Mouse (Mus musculus) forebrain, embryonic 12.5 days (tissue): ENCODE data around the gene Clpsl2. TPM values are rescaled to one million over a fixed set of nuclear protein-coding genes. Genes with fewer than 3 reads are reported as not detected.

ENCODE experiments used
- ATAC-seq: fragments of 200-750 bp; cut with Nextera tagmentation; 2 replicates; pipeline ENCODE4 v1.8.0; 2017; ENCODE audit warnings: moderate TSS enrichment; ENCODE audit not compliant: low FRiP score
- H3K27ac ChIP-seq: fragments of 300-500 bp; sonication (generic); 2 replicates; pipeline ENCODE4 v1.5.1; 2016; ENCODE audit warnings: mild to moderate bottlenecking
- H3K27me3 ChIP-seq: fragments of 300-500 bp; sonication (generic); 2 replicates; pipeline ENCODE4 v1.6.1; 2016; ENCODE audit warnings: mild to moderate bottlenecking
- H3K36me3 ChIP-seq: fragments of 300-500 bp; sonication (generic); replicated peaks from 2 replicates; pipeline ENCODE4 v1.6.1; 2016; ENCODE audit warnings: mild to moderate bottlenecking
- H3K4me1 ChIP-seq: fragments of 300-500 bp; sonication (generic); 2 replicates; pipeline ENCODE4 v1.6.1; 2016
- H3K4me2 ChIP-seq: fragments of 300-500 bp; sonication (generic); 2 replicates; pipeline ENCODE4 v1.6.1; 2016; ENCODE audit warnings: mild to moderate bottlenecking, moderate library complexity
- H3K4me3 ChIP-seq: fragments of 300-500 bp; sonication (generic); replicated peaks from 2 replicates; pipeline ENCODE4 v1.5.1; 2016; ENCODE audit warnings: mild to moderate bottlenecking
- H3K9ac ChIP-seq: fragments of 300-500 bp; sonication (generic); 2 replicates; pipeline ENCODE4 v1.6.1; 2016; ENCODE audit warnings: mild to moderate bottlenecking
- H3K9me3 ChIP-seq: fragments of 300-500 bp; sonication (generic); 2 replicates; pipeline ENCODE4 v1.6.1; 2016
- WGBS: fragments of 180-500 bp; shearing (Covaris S2); methylation state at CpG from one replicate; pipeline ENCODE4 v1.1.7; 2016; 5-methylcytosine and 5-hydroxymethylcytosine counted together
- polyA plus RNA-seq: library from polyadenylated mRNA; unstranded; fragments of >200 nt; fragmentation: Nextera tagmentation; extraction: Ambion mirVana; gene quantifications from 2 replicates; pipeline ENCODE4 v1.2.1, GENCODE M21; 2016

The Clpsl2 gene
- polyA plus RNA-seq, 1 experiment from 2014 or later, result not detected

- 82% methylated on average over 7 of the region's 7 CpGs for WGBS
- no peak overlapping the region for H3K4me2 ChIP-seq
- H3K9ac ChIP-seq, result no peak overlapping the region
Observed at GRCm38 (mm10) chr17:28572521-28572920, 23.3 kb downstream of the Clpsl2 start.

DNA sequence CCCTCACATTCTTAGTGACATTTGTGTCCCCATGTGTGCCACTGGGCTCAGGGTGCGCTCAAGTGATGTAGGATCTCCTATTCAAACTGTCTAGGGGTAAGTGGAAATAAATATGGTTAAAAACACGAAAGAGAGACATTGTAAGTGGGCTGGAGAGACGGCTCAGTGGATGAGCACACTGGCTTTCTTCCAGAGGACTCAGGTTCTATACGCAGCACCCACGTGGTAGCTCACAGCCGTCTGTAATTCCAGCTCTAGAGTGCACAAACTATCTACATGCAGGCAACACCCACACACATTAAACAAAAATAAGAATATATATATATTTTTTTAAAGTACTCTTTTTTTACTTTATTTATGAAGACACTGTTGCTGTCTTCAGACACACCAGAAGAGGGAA lies 23.7 kb downstream of the Clpsl2 start:
- H3K4me1 ChIP-seq, result peaks cover 8% of the 10 kb centered on the region
- H3K9ac ChIP-seq, result no peak overlapping the region
- no peaks in the 10 kb centered on the region for H3K36me3 ChIP-seq
- 86% methylated on average over 6 of the region's 6 CpGs for WGBS
- no peak overlapping the region for H3K4me2 ChIP-seq
- peaks cover 16% of the 10 kb centered on the region for H3K27me3 ChIP-seq
- no peak for ATAC-seq
- H3K27ac ChIP-seq, result no peak overlapping the region
- H3K9me3 ChIP-seq, result no peaks in the 10 kb centered on the region
- no peak overlapping the region for H3K4me3 ChIP-seq

More at GRCm38 (mm10) chr17:28572521-28572920, 23.3 kb downstream of the Clpsl2 start:
- H3K9me3 ChIP-seq, result no peaks in the 10 kb centered on the region
- H3K4me3 ChIP-seq, result no peak overlapping the region
- H3K36me3 ChIP-seq, result no peaks in the 10 kb centered on the region
- ATAC-seq, result no peak
- peaks cover 8% of the 10 kb centered on the region for H3K4me1 ChIP-seq
- peaks cover 16% of the 10 kb centered on the region for H3K27me3 ChIP-seq
- H3K27ac ChIP-seq, result no peak overlapping the region

DNA sequence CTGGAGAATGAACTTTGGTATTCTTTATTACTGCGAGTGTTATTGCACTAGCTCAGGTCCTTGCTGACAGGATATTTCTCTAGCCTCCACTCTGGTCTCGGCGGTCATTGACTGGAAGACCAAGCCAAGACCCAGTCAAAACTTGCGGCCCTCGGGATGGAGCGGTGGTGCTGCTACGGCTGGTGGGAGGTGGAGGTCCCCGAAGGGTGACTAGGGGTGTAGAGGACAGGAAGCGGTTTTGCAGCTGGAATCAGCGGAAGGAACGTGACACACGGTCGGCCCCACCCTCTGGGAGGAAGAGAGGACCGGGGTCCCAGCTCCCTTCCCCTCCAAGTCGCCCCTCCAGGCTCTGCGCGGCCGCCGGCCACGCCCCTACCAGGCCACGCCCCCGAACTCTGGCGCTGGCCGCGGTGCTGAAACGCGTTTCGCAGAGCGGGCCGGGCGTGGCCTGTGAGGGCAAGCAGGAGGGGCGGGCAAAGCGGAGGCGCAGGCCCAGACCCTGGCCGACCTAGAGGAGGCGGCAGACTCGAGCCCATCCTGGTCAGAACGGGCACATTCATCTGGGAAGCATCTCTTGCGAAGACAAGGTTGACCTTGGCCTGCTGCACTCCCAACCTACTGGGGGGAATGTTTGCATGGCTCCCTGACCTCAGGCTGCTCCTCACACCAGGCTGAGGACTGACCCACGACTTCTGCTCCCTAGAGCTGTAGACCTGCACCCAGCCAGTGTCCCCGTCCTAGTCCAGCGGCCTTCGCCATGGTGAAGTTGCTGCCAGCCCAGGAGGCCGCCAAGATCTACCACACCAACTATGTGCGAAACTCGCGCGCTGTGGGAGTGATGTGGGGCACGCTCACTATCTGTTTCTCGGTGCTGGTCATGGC lies 26.3 kb downstream of the Clpsl2 start, which contains the start of gene Lhfpl5:
Gene Lhfpl5, plus strand, starts transcription at position 398 of the 882 bp plus-strand sequence.
- H3K9ac ChIP-seq, result peak within 1 kb of the TSS; percentile 22; the same call in 1 of the 2 replicates
- H3K9me3 ChIP-seq, result no peaks in the 10 kb centered on the region
- peak within 1 kb of the TSS; percentile 38 for H3K4me3 ChIP-seq
- peak within 1 kb of the TSS; percentile 68 for H3K4me2 ChIP-seq
- H3K27ac ChIP-seq, result no peak within 1 kb of the TSS
- peaks cover 16% of the 10 kb centered on the region for H3K27me3 ChIP-seq
- H3K36me3 ChIP-seq, result no peaks in the 10 kb centered on the region
- peaks cover 8% of the 10 kb centered on the region for H3K4me1 ChIP-seq
- peak; percentile 81 for ATAC-seq
- WGBS, result 16% methylated on average over 47 of the region's 50 CpGs

GRCm38 (mm10) chr17:28580396-28580795 lies 31.2 kb downstream of the Clpsl2 start:
- Histone ChIP-seq H3K9me3 (no peaks in the 10 kb centered on the region), H3K27ac (no peak overlapping the region), H3K9ac (no peak overlapping the region), H3K4me2 (no peak overlapping the region), H3K4me3 (no peak overlapping the region), H3K36me3 (no peaks in the 10 kb centered on the region), H3K4me1 (peaks cover 5% of the 10 kb centered on the region), H3K27me3 (peaks cover 10% of the 10 kb centered on the region)
- no peak for ATAC-seq
- 8% methylated on average over 9 of the region's 9 CpGs for WGBS

DNA sequence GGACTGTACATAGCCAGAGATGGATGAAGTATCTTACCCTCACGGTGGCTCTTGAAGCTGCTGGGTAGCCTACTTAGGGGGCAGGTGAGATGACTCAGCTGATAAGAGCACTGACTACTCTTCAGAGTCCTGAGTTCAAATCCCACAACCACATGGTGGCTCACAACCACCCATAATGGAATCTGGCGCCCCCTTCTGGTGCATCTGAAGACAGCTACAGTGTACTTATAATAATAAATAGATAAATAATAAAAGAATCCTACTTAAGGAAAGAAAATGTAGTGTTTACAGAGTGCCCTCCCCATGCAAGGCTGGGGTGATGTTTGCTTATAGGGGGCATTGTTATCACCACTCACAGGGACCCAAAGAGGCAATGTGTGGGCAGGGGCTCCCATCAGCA lies 31.8 kb downstream of the Clpsl2 start:
- WGBS, result 66% methylated on average over 2 of the region's 2 CpGs
- H3K36me3 ChIP-seq, result no peaks in the 10 kb centered on the region
- no peak overlapping the region for H3K4me2 ChIP-seq
- no peaks in the 10 kb centered on the region for H3K4me1 ChIP-seq
- no peak overlapping the region for H3K9ac ChIP-seq
- peaks cover 5% of the 10 kb centered on the region for H3K27me3 ChIP-seq
- no peaks in the 10 kb centered on the region for H3K9me3 ChIP-seq
- H3K27ac ChIP-seq, result no peak overlapping the region
- no peak for ATAC-seq
- H3K4me3 ChIP-seq, result no peak overlapping the region

DNA sequence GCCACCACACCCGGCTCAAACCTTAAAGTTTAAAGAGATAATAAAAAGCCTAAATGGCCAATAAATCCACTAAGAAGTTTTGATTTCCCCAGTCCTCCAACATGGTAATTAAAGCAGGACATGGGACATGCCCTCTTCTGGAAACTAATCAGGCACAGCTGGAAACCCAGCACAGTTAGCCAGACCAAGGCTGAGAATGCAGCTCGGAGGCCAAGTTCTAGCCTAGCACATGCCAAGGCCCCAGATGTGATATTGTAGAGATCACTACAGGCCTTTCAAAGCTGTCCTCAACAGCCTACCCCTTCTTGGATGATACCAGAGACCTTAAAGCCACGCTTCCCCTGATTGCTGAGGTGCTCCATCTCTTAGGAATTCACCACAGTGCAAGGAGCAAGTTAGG lies 37.3 kb downstream of the Clpsl2 start:
- Histone ChIP-seq H3K36me3 (peaks cover 38% of the 10 kb centered on the region), H3K4me3 (no peak overlapping the region), H3K4me2 (no peak overlapping the region), H3K27me3 (no peaks in the 10 kb centered on the region), H3K9ac (no peak overlapping the region), H3K9me3 (no peaks in the 10 kb centered on the region), H3K4me1 (no peaks in the 10 kb centered on the region), H3K27ac (no peak overlapping the region)
- 89% methylated on average over 3 of the region's 3 CpGs for WGBS
- no peak for ATAC-seq

DNA sequence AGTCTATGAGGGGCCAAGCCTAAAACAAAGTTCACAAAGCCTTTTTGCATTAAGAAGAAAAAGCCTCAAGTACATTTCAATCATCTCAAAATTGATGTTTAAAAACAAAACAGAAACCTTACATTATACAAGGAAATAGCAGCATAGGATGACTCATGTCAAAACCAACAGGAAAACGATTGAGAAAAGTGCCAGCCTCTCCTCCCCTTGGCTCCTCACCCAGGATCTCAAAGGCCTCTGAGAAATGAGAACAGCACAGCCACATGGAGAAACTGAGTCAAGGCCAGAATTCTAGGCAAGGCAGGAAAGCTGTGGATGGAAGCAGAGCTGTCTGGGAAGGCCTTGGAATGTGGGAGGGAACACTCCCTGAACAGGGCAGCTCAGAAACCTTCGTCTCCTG lies 39.4 kb downstream of the Clpsl2 start:
- no peaks in the 10 kb centered on the region for H3K27me3 ChIP-seq
- H3K36me3 ChIP-seq, result peaks cover 58% of the 10 kb centered on the region
- no peaks in the 10 kb centered on the region for H3K9me3 ChIP-seq
- no peaks in the 10 kb centered on the region for H3K4me1 ChIP-seq
- no peak overlapping the region for H3K4me2 ChIP-seq
- no peak overlapping the region for H3K9ac ChIP-seq
- no peak overlapping the region for H3K4me3 ChIP-seq
- H3K27ac ChIP-seq, result no peak overlapping the region
- WGBS, result 79% methylated on average over 2 of the region's 2 CpGs
- ATAC-seq, result no peak

GRCm38 (mm10) chr17:28590596-28590995 lies 41.4 kb downstream of the Clpsl2 start:
- H3K9me3 ChIP-seq, result no peaks in the 10 kb centered on the region
- peaks cover 73% of the 10 kb centered on the region for H3K36me3 ChIP-seq
- H3K4me3 ChIP-seq, result no peak overlapping the region
- H3K27me3 ChIP-seq, result no peaks in the 10 kb centered on the region
- no peaks in the 10 kb centered on the region for H3K4me1 ChIP-seq
- H3K27ac ChIP-seq, result no peak overlapping the region
- WGBS, result 89% methylated on average over 3 of the region's 3 CpGs
- ATAC-seq, result no peak
- H3K9ac ChIP-seq, result no peak overlapping the region
- H3K4me2 ChIP-seq, result no peak overlapping the region

- Histone ChIP-seq H3K36me3 (peaks cover 82% of the 10 kb centered on the region), H3K4me2 (no peak overlapping the region), H3K4me3 (no peak overlapping the region), H3K27me3 (no peaks in the 10 kb centered on the region), H3K27ac (no peak overlapping the region), H3K9me3 (no peaks in the 10 kb centered on the region), H3K4me1 (no peaks in the 10 kb centered on the region), H3K9ac (no peak overlapping the region)
- ATAC-seq, result no peak
- WGBS, result 100% methylated on average over 5 of the region's 5 CpGs
Observed at GRCm38 (mm10) chr17:28591476-28591875, 42.3 kb downstream of the Clpsl2 start.

GRCm38 (mm10) chr17:28592998-28593397 lies 43.8 kb downstream of the Clpsl2 start:
- peaks cover 92% of the 10 kb centered on the region for H3K36me3 ChIP-seq
- no peak for ATAC-seq

DNA sequence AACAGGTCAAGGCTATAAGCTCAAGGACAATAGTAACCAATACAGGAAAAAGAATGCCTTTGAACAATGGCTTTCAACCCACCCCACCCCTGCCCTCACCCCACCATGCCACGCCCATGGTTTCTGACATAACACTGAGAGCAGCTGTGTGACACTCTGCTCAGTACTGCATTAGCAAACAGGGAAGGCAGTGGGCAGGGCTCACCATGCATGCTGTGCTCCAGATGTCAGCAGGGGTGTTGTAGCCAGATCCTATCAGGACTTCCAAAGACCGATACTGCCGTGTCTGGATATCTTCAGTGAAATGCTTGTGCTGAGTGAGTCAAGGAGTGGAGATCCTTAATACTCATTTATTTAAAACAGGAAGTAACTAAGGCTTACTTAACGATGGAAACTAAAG lies 44.8 kb downstream of the Clpsl2 start:
- Histone ChIP-seq H3K4me2 (no peak overlapping the region), H3K36me3 (peaks cover 90% of the 10 kb centered on the region), H3K27me3 (no peaks in the 10 kb centered on the region), H3K27ac (no peak overlapping the region), H3K9me3 (no peaks in the 10 kb centered on the region), H3K4me1 (no peaks in the 10 kb centered on the region), H3K9ac (no peak overlapping the region), H3K4me3 (no peak overlapping the region)
- no peak for ATAC-seq
- 83% methylated on average over 4 of the region's 4 CpGs for WGBS

More at GRCm38 (mm10) chr17:28592998-28593397, 43.8 kb downstream of the Clpsl2 start:
- Histone ChIP-seq H3K27me3 (no peaks in the 10 kb centered on the region), H3K4me1 (no peaks in the 10 kb centered on the region), H3K4me3 (no peak overlapping the region), H3K9ac (no peak overlapping the region), H3K9me3 (no peaks in the 10 kb centered on the region), H3K27ac (no peak overlapping the region), H3K4me2 (no peak overlapping the region)
- 21% methylated on average over 4 of the region's 4 CpGs for WGBS

GRCm38 (mm10) chr17:28600780-28601179 lies 51.6 kb downstream of the Clpsl2 start:
- H3K4me2 ChIP-seq, result no peak overlapping the region
- 88% methylated on average over 5 of the region's 5 CpGs for WGBS
- H3K9me3 ChIP-seq, result no peaks in the 10 kb centered on the region
- H3K27ac ChIP-seq, result no peak overlapping the region
- H3K4me3 ChIP-seq, result no peak overlapping the region
- peaks cover 91% of the 10 kb centered on the region for H3K36me3 ChIP-seq
- no peak overlapping the region for H3K9ac ChIP-seq
- H3K4me1 ChIP-seq, result no peaks in the 10 kb centered on the region
- ATAC-seq, result no peak
- H3K27me3 ChIP-seq, result no peaks in the 10 kb centered on the region
